Mouse (Mus musculus) skeletal muscle tissue, postnatal 0 days (tissue): Measurements from ENCODE around the gene Dmp1. TPM values are rescaled to one million over a fixed set of nuclear protein-coding genes. Genes with fewer than 3 reads are reported as not detected.

Experiments
- polyA plus RNA-seq: library from polyadenylated mRNA; unstranded; fragments of >200 nt; fragmentation: Nextera tagmentation; extraction: Ambion mirVana; gene quantifications from 2 replicates; pipeline ENCODE4 v1.2.1, GENCODE M21; 2015

Gene Dmp1
- 0.74 and 0.99 TPM in 2 replicates for polyA plus RNA-seq

DNA sequence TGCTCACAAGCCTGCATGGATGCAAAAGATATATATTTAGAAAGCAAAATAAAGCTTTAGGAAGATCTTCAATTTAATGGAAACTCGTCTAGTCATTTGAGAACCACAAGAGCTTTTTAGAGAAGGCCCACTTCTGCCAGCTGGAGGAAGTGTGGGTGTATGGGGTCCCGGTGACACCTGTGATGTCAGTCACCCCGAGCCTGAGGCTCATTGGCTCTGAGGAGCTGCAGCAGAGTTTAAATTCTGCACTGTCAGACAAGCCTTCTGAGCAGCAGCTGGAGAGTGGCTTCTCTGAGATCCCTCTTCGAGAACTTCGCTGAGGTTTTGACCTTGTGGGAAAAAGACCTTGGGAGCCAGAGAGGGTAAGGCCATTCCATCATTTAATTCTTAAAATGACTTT is at the start of gene Dmp1:
Gene Dmp1 (plus strand): TSS at position 263 of the 400 bp plus-strand sequence.

DNA sequence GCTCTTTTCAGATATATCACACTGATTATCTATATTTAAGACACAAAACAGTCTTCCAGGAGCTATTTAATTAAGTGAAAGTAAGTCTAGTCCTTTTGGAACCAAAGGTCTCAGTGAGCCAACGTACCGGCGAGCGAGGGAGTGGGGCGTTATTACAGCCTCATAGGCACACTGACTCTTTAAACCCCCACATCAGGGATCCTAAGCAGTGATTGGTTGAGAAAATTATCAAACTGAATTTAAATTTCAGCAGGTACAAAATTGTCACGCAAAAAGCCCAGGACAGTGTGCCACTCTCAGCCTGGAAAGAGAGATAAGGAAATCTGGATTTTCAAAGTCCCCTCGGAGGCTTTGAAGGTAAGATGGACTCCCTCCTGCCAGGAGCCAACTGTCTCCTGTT is 32.0 kb upstream of the Dmp1 start, which contains the start of gene Dspp:
Gene Dspp (plus strand): TSS at position 301 of the 400 bp plus-strand sequence.

Other genes starting within 250 kb of the Dmp1 start
- 0.16 and 0.35 TPM in 2 replicates for gene Hsd17b13, start 225.2 kb upstream of the Dmp1 start, polyA plus RNA-seq
- 3.4 and 4.6 TPM in 2 replicates for gene Hsd17b11, start 180.7 kb upstream of the Dmp1 start, polyA plus RNA-seq
- gene Nudt9, start 156.3 kb upstream of the Dmp1 start, polyA plus RNA-seq: 40.9 and 52.2 TPM in 2 replicates
- not detected in 2 replicates for gene Gm17660, start 125.0 kb upstream of the Dmp1 start, polyA plus RNA-seq
- 140 and 141 TPM in 2 replicates for gene Sparcl1, start 88.9 kb upstream of the Dmp1 start, polyA plus RNA-seq
- gene Dspp, start 31.9 kb upstream of the Dmp1 start, polyA plus RNA-seq: not detected in 2 replicates
- 0.42 and 6.6 TPM in 2 replicates for gene Ibsp, start 96.6 kb downstream of the Dmp1 start, polyA plus RNA-seq
- not detected in 2 replicates for gene Mepe, start 122.7 kb downstream of the Dmp1 start, polyA plus RNA-seq
- gene Spp1, start 232.5 kb downstream of the Dmp1 start, polyA plus RNA-seq: 3.2 and 10.0 TPM in 2 replicates